Mouse (Mus musculus): ENCODE measurements at regions not wholly inside any gene's neighbourhood (a gene's known extent, or its start where the extent isn't known, plus 50 kb on each side); places are given as distances from the start of the nearest gene placed in this dataset.

GRCm38 (mm10) chr5:28873600-28874265 is 322.1 kb upstream of the Rnf32 start:
- Histone ChIP-seq H3K27me3 (ENCODE audit: control insufficient read depth, insufficient read depth, low read length, poor library complexity, severe bottlenecking) (peaks cover 2% of the 10 kb centered on the region; the same call in 1 of the 2 replicates), H3K9ac (ENCODE audit: low read depth, poor library complexity, severe bottlenecking) (no peak overlapping the region), H3K4me3 (ENCODE audit: low read depth, low read length) (no peak overlapping the region), H3K4me1 (ENCODE audit: control insufficient read depth, insufficient read depth, low read length) (no peaks in the 10 kb centered on the region), H3K27ac (ENCODE audit: insufficient read depth, low read length) (no peak overlapping the region), H3K36me3 (ENCODE audit: control insufficient read depth, insufficient read depth, low read length, poor library complexity, severe bottlenecking) (no peaks in the 10 kb centered on the region), H3K9me3 (replicated peaks; ENCODE audit: control insufficient read depth, insufficient read depth, low read length, poor library complexity, severe bottlenecking) (no peaks in the 10 kb centered on the region)
- TF ChIP-seq CTCF (IDR thresholded peaks at IDR 0.05; ENCODE audit: low read depth, low read length), result no peak
- no peak for TF ChIP-seq EP300 (IDR thresholded peaks at IDR 0.05; ENCODE audit: insufficient read depth, low read depth, low read length)
- no peak for TF ChIP-seq POLR2A (IDR thresholded peaks at IDR 0.05; ENCODE audit: insufficient read depth, low read length)

GRCm38 (mm10) chr5:28859604-28860371 is 336.0 kb upstream of the Rnf32 start:
- no peak overlapping the region for H3K9ac ChIP-seq (ENCODE audit: low read depth, poor library complexity, severe bottlenecking)
- no peaks in the 10 kb centered on the region for H3K36me3 ChIP-seq (ENCODE audit: control insufficient read depth, insufficient read depth, low read length, poor library complexity, severe bottlenecking)
- TF ChIP-seq CTCF (IDR thresholded peaks at IDR 0.05; ENCODE audit: low read depth, low read length) (no peak), EP300 (IDR thresholded peaks at IDR 0.05; ENCODE audit: insufficient read depth, low read depth, low read length) (no peak), POLR2A (IDR thresholded peaks at IDR 0.05; ENCODE audit: insufficient read depth, low read length) (no peak)
- no peak overlapping the region for H3K27ac ChIP-seq (ENCODE audit: insufficient read depth, low read length)
- no peaks in the 10 kb centered on the region for H3K4me1 ChIP-seq (ENCODE audit: control insufficient read depth, insufficient read depth, low read length)
- no peak overlapping the region for H3K4me3 ChIP-seq (ENCODE audit: low read depth, low read length)
- H3K9me3 ChIP-seq (replicated peaks; ENCODE audit: control insufficient read depth, insufficient read depth, low read length, poor library complexity, severe bottlenecking), result no peaks in the 10 kb centered on the region
- H3K27me3 ChIP-seq (ENCODE audit: control insufficient read depth, insufficient read depth, low read length, poor library complexity, severe bottlenecking), result no peaks in the 10 kb centered on the region

- no peaks in the 10 kb centered on the region for H3K36me3 ChIP-seq (ENCODE audit: control insufficient read depth, insufficient read depth, low read length, poor library complexity, severe bottlenecking)
- H3K27ac ChIP-seq (ENCODE audit: insufficient read depth, low read length), result no peak overlapping the region
- TF ChIP-seq CTCF (IDR thresholded peaks at IDR 0.05; ENCODE audit: low read depth, low read length) (no peak), EP300 (IDR thresholded peaks at IDR 0.05; ENCODE audit: insufficient read depth, low read depth, low read length) (no peak), POLR2A (IDR thresholded peaks at IDR 0.05; ENCODE audit: insufficient read depth, low read length) (no peak)
- no peak overlapping the region for H3K9ac ChIP-seq (ENCODE audit: low read depth, poor library complexity, severe bottlenecking)
- no peaks in the 10 kb centered on the region for H3K27me3 ChIP-seq (ENCODE audit: control insufficient read depth, insufficient read depth, low read length, poor library complexity, severe bottlenecking)
- no peaks in the 10 kb centered on the region for H3K9me3 ChIP-seq (replicated peaks; ENCODE audit: control insufficient read depth, insufficient read depth, low read length, poor library complexity, severe bottlenecking)
- no peak overlapping the region for H3K4me3 ChIP-seq (ENCODE audit: low read depth, low read length)
- no peaks in the 10 kb centered on the region for H3K4me1 ChIP-seq (ENCODE audit: control insufficient read depth, insufficient read depth, low read length)
Measured at GRCm38 (mm10) chr5:28838141-28838925, 357.5 kb upstream of the Rnf32 start.

DNA sequence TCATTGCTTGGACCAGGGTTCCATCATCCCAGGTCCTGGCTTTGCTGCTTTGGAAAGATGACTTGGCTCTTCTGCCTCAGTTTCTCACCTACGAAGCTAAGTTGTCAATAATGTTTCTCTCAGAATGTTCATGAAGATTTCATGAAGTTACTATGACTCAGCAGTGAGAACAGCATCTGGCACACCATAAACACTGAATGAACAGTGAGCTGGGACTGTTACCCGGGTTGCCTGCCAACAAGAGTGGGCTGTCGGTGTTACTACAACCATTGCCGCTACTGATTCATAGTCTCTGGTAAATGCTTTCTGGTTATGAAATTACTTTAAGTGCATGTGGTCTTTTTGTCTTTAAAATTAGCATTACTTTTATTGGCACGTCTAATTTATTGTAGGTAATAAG is 352.0 kb upstream of the Shh start:
- Histone ChIP-seq H3K4me1 (ENCODE audit: control insufficient read depth, insufficient read depth, low read length) (no peaks in the 10 kb centered on the region), H3K36me3 (ENCODE audit: control insufficient read depth, insufficient read depth, low read length, poor library complexity, severe bottlenecking) (no peaks in the 10 kb centered on the region), H3K4me3 (ENCODE audit: low read depth, low read length) (no peak overlapping the region), H3K9me3 (replicated peaks; ENCODE audit: control insufficient read depth, insufficient read depth, low read length, poor library complexity, severe bottlenecking) (no peaks in the 10 kb centered on the region), H3K27ac (ENCODE audit: insufficient read depth, low read length) (no peak overlapping the region), H3K9ac (ENCODE audit: low read depth, poor library complexity, severe bottlenecking) (no peak overlapping the region), H3K27me3 (ENCODE audit: control insufficient read depth, insufficient read depth, low read length, poor library complexity, severe bottlenecking) (no peaks in the 10 kb centered on the region)
- TF ChIP-seq CTCF (IDR thresholded peaks at IDR 0.05; ENCODE audit: low read depth, low read length) (no peak), POLR2A (IDR thresholded peaks at IDR 0.05; ENCODE audit: insufficient read depth, low read length) (no peak), EP300 (IDR thresholded peaks at IDR 0.05; ENCODE audit: insufficient read depth, low read depth, low read length) (no peak)

DNA sequence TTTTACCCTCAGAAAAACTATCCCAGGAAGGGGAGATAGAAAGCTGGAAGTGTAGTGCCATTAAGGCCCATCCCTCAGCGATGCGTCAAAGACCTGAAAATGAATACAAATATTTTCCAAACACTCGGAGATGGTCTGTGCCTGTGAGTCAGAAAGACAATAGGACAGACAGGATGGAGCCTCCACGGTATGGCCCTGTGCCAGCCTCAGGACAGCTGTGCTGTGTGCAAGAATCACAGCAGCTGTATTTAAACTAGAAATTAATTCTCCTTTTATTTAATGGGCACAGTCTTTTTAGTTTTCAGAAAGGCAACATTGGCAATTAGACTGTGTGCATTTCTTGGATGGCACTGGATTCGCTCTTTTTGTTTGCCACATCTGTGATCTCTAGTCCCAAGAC is 340.9 kb upstream of the Shh start:
- no peaks in the 10 kb centered on the region for H3K27me3 ChIP-seq (ENCODE audit: control insufficient read depth, insufficient read depth, low read length, poor library complexity, severe bottlenecking)
- H3K9me3 ChIP-seq (replicated peaks; ENCODE audit: control insufficient read depth, insufficient read depth, low read length, poor library complexity, severe bottlenecking), result no peaks in the 10 kb centered on the region
- H3K27ac ChIP-seq (ENCODE audit: insufficient read depth, low read length), result no peak overlapping the region
- TF ChIP-seq POLR2A (IDR thresholded peaks at IDR 0.05; ENCODE audit: insufficient read depth, low read length), result no peak
- no peak for TF ChIP-seq EP300 (IDR thresholded peaks at IDR 0.05; ENCODE audit: insufficient read depth, low read depth, low read length)
- TF ChIP-seq CTCF (IDR thresholded peaks at IDR 0.05; ENCODE audit: low read depth, low read length), result no peak
- no peak overlapping the region for H3K4me3 ChIP-seq (ENCODE audit: low read depth, low read length)
- H3K4me1 ChIP-seq (ENCODE audit: control insufficient read depth, insufficient read depth, low read length), result no peaks in the 10 kb centered on the region
- H3K36me3 ChIP-seq (ENCODE audit: control insufficient read depth, insufficient read depth, low read length, poor library complexity, severe bottlenecking), result no peaks in the 10 kb centered on the region
- H3K9ac ChIP-seq (ENCODE audit: low read depth, poor library complexity, severe bottlenecking), result no peak overlapping the region

Data from ES-Bruce4 (cell line).